In genomic region chr19:45607479-45607878, GRCm38 (mm10) we compare ENCODE assay signal across 14 mouse cellular contexts. TPM values are rescaled to one million over a fixed set of nuclear protein-coding genes. Genes with fewer than 3 reads are reported as not detected.
A peak's percentile ranks its signal among the peaks of the same experiment; 100 is the strongest.
DNase-seq lines count a peak whose midpoint lies in the region; ATAC-seq lines count a peak whose summit lies in the region.
"Had no signal": no experiment of that assay in that cellular context is flagged by ENCODE, and none has a peak within 500 bp of the region (broad histone marks: within the 10 kb centered on the region; RNA-seq: fewer than 3 reads in every experiment).

No protein-coding gene starts in this region.

- ATAC-seq in heart, embryonic 12.5 days (ENCODE audit: insufficient number of reproducible peaks, low FRiP score) = no peak
- ATAC-seq in forebrain, embryonic 16.5 days = peak; percentile 72
- ATAC-seq in midbrain, embryonic 14.5 days (ENCODE audit: low FRiP score, low TSS enrichment) = no peak

- 54% methylated on average over 7 of the region's 7 CpGs for WGBS in heart, embryonic 12.5 days
- 19% methylated on average over 7 of the region's 7 CpGs for WGBS in embryonic facial prominence, embryonic 10.5 days
- 10% methylated on average over 7 of the region's 7 CpGs for WGBS in forebrain, embryonic 16.5 days
- WGBS in midbrain, embryonic 14.5 days = 20% methylated on average over 7 of the region's 7 CpGs

- H3K4me1 ChIP-seq in heart, embryonic 12.5 days (replicated peaks) = peaks cover 21% of the 10 kb centered on the region
- H3K4me1 ChIP-seq in embryonic facial prominence, embryonic 10.5 days = peaks cover 38% of the 10 kb centered on the region
- peaks cover 10% of the 10 kb centered on the region for H3K4me1 ChIP-seq in forebrain, embryonic 16.5 days (replicated peaks; ENCODE audit: control insufficient read depth, insufficient read depth, low read length)
- H3K4me1 ChIP-seq in midbrain, embryonic 14.5 days (ENCODE audit: control insufficient read depth, insufficient read depth, low read length) = 0 out of 2 replicates have a peak, but pooled peaks cover 2% of the 10 kb centered on the region

- 0 out of 2 replicates have a peak overlapping the region, but pooled peaks have one; percentile 33 for H3K9ac ChIP-seq in heart, embryonic 12.5 days
- H3K9ac ChIP-seq in forebrain, embryonic 16.5 days (replicated peaks; ENCODE audit: low read depth, low read length) = no peak overlapping the region
- H3K9ac ChIP-seq in midbrain, embryonic 14.5 days (replicated peaks; ENCODE audit: low read length) = no peak overlapping the region
- H3K9ac ChIP-seq: hindbrain, embryonic 15.5 days; liver, embryonic 15.5 days had no signal

- intact Hi-C loops in left cerebral cortex, postnatal 14 days (cut with DNase I) = no loop called here

- no peak for DNase-seq in heart, adult 8-10 months (ENCODE audit: low spot score)
- peak; percentile 34 for DNase-seq in embryonic facial prominence, embryonic 10.5 days (ENCODE audit: low spot score)
- peak; percentile 35 for DNase-seq in midbrain, embryonic 14.5 days
- no peak for DNase-seq in left cerebral cortex, postnatal 14 days (ENCODE audit: low spot score in 2 of 2)
- no peak for DNase-seq in left cerebral cortex, adult 9 months (ENCODE audit: low spot score in 2 of 2)
- no peak for DNase-seq in kidney, adult 8-10 months
- DNase-seq: cerebellum, adult 8-10 months; gastrocnemius, postnatal 25 days; lung, postnatal 36 days; thymus, postnatal 25 days had no signal

- no peak overlapping the region for H3K27ac ChIP-seq in heart, embryonic 12.5 days (ENCODE audit: poor library complexity, severe bottlenecking)
- peak overlapping the region; percentile 75 for H3K27ac ChIP-seq in embryonic facial prominence, embryonic 10.5 days (replicated peaks)
- no peak overlapping the region for H3K27ac ChIP-seq in forebrain, embryonic 16.5 days (ENCODE audit: low read length)
- peak overlapping the region; percentile 26; the same call in 1 of the 2 replicates for H3K27ac ChIP-seq in midbrain, embryonic 14.5 days (replicated peaks; ENCODE audit: low read depth, low read length)
- H3K27ac ChIP-seq: hindbrain, embryonic 15.5 days; liver, embryonic 15.5 days had no signal

- no peaks in the 10 kb centered on the region for H3K27me3 ChIP-seq in heart, embryonic 12.5 days (replicated peaks)
- peaks cover 78% of the 10 kb centered on the region for H3K27me3 ChIP-seq in embryonic facial prominence, embryonic 10.5 days (replicated peaks; ENCODE audit: low read depth, poor library complexity, severe bottlenecking)
- peaks cover 34% of the 10 kb centered on the region for H3K27me3 ChIP-seq in forebrain, embryonic 16.5 days (replicated peaks; ENCODE audit: control insufficient read depth, insufficient read depth, low read length)
- no peaks in the 10 kb centered on the region for H3K27me3 ChIP-seq in midbrain, embryonic 14.5 days (ENCODE audit: control insufficient read depth, insufficient read depth, low read length)
- H3K27me3 ChIP-seq: hindbrain, embryonic 15.5 days; liver, embryonic 15.5 days had no signal

- no peaks in the 10 kb centered on the region; the same call in 1 of the 2 replicates for H3K36me3 ChIP-seq in heart, embryonic 12.5 days
- H3K36me3 ChIP-seq in embryonic facial prominence, embryonic 10.5 days (replicated peaks) = no peaks in the 10 kb centered on the region
- no peaks in the 10 kb centered on the region for H3K36me3 ChIP-seq in forebrain, embryonic 16.5 days (ENCODE audit: control insufficient read depth, insufficient read depth)
- no peaks in the 10 kb centered on the region for H3K36me3 ChIP-seq in midbrain, embryonic 14.5 days (ENCODE audit: control insufficient read depth, insufficient read depth, low read length)
- H3K36me3 ChIP-seq: hindbrain, embryonic 15.5 days; liver, embryonic 15.5 days had no signal

- H3K4me3 ChIP-seq in heart, embryonic 12.5 days = no peak overlapping the region
- H3K4me3 ChIP-seq in embryonic facial prominence, embryonic 10.5 days = 0 out of 2 replicates have a peak overlapping the region, but pooled peaks have one; percentile 8
- no peak overlapping the region for H3K4me3 ChIP-seq in forebrain, embryonic 16.5 days (replicated peaks; ENCODE audit: low read length)
- no peak overlapping the region for H3K4me3 ChIP-seq in midbrain, embryonic 14.5 days (replicated peaks; ENCODE audit: low read depth, low read length)
- H3K4me3 ChIP-seq: hindbrain, embryonic 15.5 days; liver, embryonic 15.5 days had no signal

- H3K4me2 ChIP-seq in heart, embryonic 12.5 days = no peak overlapping the region
- H3K4me2 ChIP-seq in forebrain, embryonic 16.5 days (ENCODE audit: low read length) = no peak overlapping the region
- H3K4me2 ChIP-seq in midbrain, embryonic 14.5 days (ENCODE audit: low read length) = no peak overlapping the region
- H3K4me2 ChIP-seq: hindbrain, embryonic 15.5 days; liver, embryonic 15.5 days had no signal

- no peaks in the 10 kb centered on the region for H3K9me3 ChIP-seq in heart, embryonic 12.5 days (replicated peaks)
- H3K9me3 ChIP-seq in embryonic facial prominence, embryonic 10.5 days = 0 out of 2 replicates have a peak, but pooled peaks cover 2% of the 10 kb centered on the region
- no peaks in the 10 kb centered on the region for H3K9me3 ChIP-seq in forebrain, embryonic 16.5 days (ENCODE audit: control insufficient read depth, low read length)
- no peaks in the 10 kb centered on the region for H3K9me3 ChIP-seq in midbrain, embryonic 14.5 days (ENCODE audit: control insufficient read depth, low read length)
- H3K9me3 ChIP-seq: hindbrain, embryonic 15.5 days; liver, embryonic 15.5 days had no signal

RNA-seq across cellular contexts. Expression of gene Gm17018, which starts 47.1 kb away (rescaled TPM):
- polyA plus RNA-seq in heart, embryonic 12.5 days (2016; fragmentation: Nextera tagmentation; extraction: Ambion mirVana) = 33.6 and 36.0 TPM in 2 replicates
- total RNA-seq in heart, adult 8-10 months (2022) = 10 to 100 TPM; 19.3 to 29.4 (median 22.0) TPM
- 50.3 and 50.8 TPM in 2 replicates for polyA plus RNA-seq in embryonic facial prominence, embryonic 10.5 days (2016; fragmentation: Nextera tagmentation; extraction: Ambion mirVana)
- 41.4 and 44.0 TPM in 2 replicates for polyA plus RNA-seq in forebrain, embryonic 16.5 days (2015; fragmentation: Nextera tagmentation; extraction: Ambion mirVana)
- polyA plus RNA-seq in midbrain, embryonic 14.5 days (2014; fragmentation: Nextera tagmentation; extraction: Ambion mirVana) = 57.0 and 68.6 TPM in 2 replicates
- 10 to 100 TPM; 58.3 to 72.0 TPM for total RNA-seq in left cerebral cortex, postnatal 14 days (2021)

RNA-seq across cellular contexts. Expression of gene Poll, which starts 47.1 kb away (rescaled TPM):
- 15.0 and 15.4 TPM in 2 replicates for polyA plus RNA-seq in heart, embryonic 12.5 days (2016; fragmentation: Nextera tagmentation; extraction: Ambion mirVana)
- total RNA-seq in heart, adult 8-10 months (2022) = 10 to 100 TPM; 10.8 to 12.1 (median 11.6) TPM
- 23.3 and 23.8 TPM in 2 replicates for polyA plus RNA-seq in embryonic facial prominence, embryonic 10.5 days (2016; fragmentation: Nextera tagmentation; extraction: Ambion mirVana)
- polyA plus RNA-seq in forebrain, embryonic 16.5 days (2015; fragmentation: Nextera tagmentation; extraction: Ambion mirVana) = 12.8 and 14.6 TPM in 2 replicates
- 11.9 and 14.2 TPM in 2 replicates for polyA plus RNA-seq in midbrain, embryonic 14.5 days (2014; fragmentation: Nextera tagmentation; extraction: Ambion mirVana)
- 1 to 10 TPM; 7.6 to 7.7 TPM for total RNA-seq in left cerebral cortex, postnatal 14 days (2021)

RNA-seq across cellular contexts. Expression of gene Fbxw4, which starts 52.6 kb away (rescaled TPM):
- 4.3 and 4.8 TPM in 2 replicates for polyA plus RNA-seq in heart, embryonic 12.5 days (2016; fragmentation: Nextera tagmentation; extraction: Ambion mirVana)
- total RNA-seq in heart, adult 8-10 months (2022) = 10 to 100 TPM; 27.2 to 32.6 (median 31.2) TPM
- 4.2 and 4.7 TPM in 2 replicates for polyA plus RNA-seq in embryonic facial prominence, embryonic 10.5 days (2016; fragmentation: Nextera tagmentation; extraction: Ambion mirVana)
- polyA plus RNA-seq in forebrain, embryonic 16.5 days (2015; fragmentation: Nextera tagmentation; extraction: Ambion mirVana) = 3.2 and 5.7 TPM in 2 replicates
- 5.6 and 8.1 TPM in 2 replicates for polyA plus RNA-seq in midbrain, embryonic 14.5 days (2014; fragmentation: Nextera tagmentation; extraction: Ambion mirVana)
- 10 to 100 TPM; 32.3 to 34.8 TPM for total RNA-seq in left cerebral cortex, postnatal 14 days (2021)

Comparison
In these comparisons a context has a peak if more than half of its experiments do, and no peak if none do; other contexts are left out.
1. H3K27ac ChIP-seq: peak in embryonic facial prominence, embryonic 10.5 days (single experiment) and midbrain, embryonic 14.5 days (single experiment); none in heart, embryonic 12.5 days (single experiment) and forebrain, embryonic 16.5 days (single experiment).
2. DNase-seq: peak in embryonic facial prominence, embryonic 10.5 days (single experiment) and midbrain, embryonic 14.5 days (single experiment); none in heart, adult 8-10 months (single experiment), left cerebral cortex, postnatal 14 days (0 of 2), left cerebral cortex, adult 9 months (0 of 2) and kidney, adult 8-10 months (0 of 2).